Comparison of ENCODE assay signal across 8 mouse cellular contexts in genomic region chr3:141981613-141982432, GRCm38 (mm10).
DNase-seq lines count a peak whose midpoint lies in the region; ATAC-seq and TF ChIP-seq lines count a peak whose summit lies in the region.

No protein-coding gene starts in this region.

- H3K36me3 ChIP-seq in limb, embryonic 14.5 days (ENCODE audit: control insufficient read depth, insufficient read depth, low read length) = no peaks in the 10 kb centered on the region
- no peaks in the 10 kb centered on the region for H3K36me3 ChIP-seq in intestine, postnatal 0 days (ENCODE audit: control insufficient read depth, insufficient read depth)

- H3K9ac ChIP-seq in limb, embryonic 14.5 days (ENCODE audit: low read depth, low read length, severe bottlenecking) = no peak overlapping the region
- no peak overlapping the region for H3K9ac ChIP-seq in intestine, postnatal 0 days (ENCODE audit: low read depth, low read length)

- peak; percentile 75 for ATAC-seq in limb, embryonic 14.5 days (ENCODE audit: low FRiP score, low read depth)
- ATAC-seq in intestine, postnatal 0 days = no peak

- peak overlapping the region; percentile 9; the same call in 1 of the 2 replicates for H3K27ac ChIP-seq in limb, embryonic 14.5 days (replicated peaks; ENCODE audit: low read depth, low read length)
- H3K27ac ChIP-seq in intestine, postnatal 0 days (ENCODE audit: low read depth, low read length) = no peak overlapping the region

- H3K27me3 ChIP-seq in limb, embryonic 14.5 days (ENCODE audit: control insufficient read depth, insufficient read depth, low read length) = no peaks in the 10 kb centered on the region
- no peaks in the 10 kb centered on the region for H3K27me3 ChIP-seq in intestine, postnatal 0 days (replicated peaks; ENCODE audit: control insufficient read depth, insufficient read depth, low read length)

- peak; percentile 24 to 40 for DNase-seq in cerebellum, postnatal 14 days
- DNase-seq in cerebellum, adult 11-12 months = no peak
- DNase-seq in Muller cell, postnatal 12 days (ENCODE audit: inconsistent ontology term) = peak; percentile 30
- DNase-seq in gastrocnemius, postnatal 36 days = peak; percentile 13 to 15
- DNase-seq in limb, embryonic 14.5 days (ENCODE audit: low spot score) = peak; percentile 67
- DNase-seq in ovary, adult 18-20 months (ENCODE audit: low spot score) = no peak
- DNase-seq in adrenal gland, postnatal 14 days = no peak

- TF ChIP-seq POLR2A in limb, embryonic 14.5 days (IDR thresholded peaks at IDR 0.05; ENCODE audit: borderline replicate concordance, extremely low read depth, insufficient read depth, insufficient read length) = no peak

- no peak for TF ChIP-seq CTCF in intestine, postnatal 0 days (IDR thresholded peaks at IDR 0.05; ENCODE audit: low read depth)

- WGBS in limb, embryonic 14.5 days = 62% methylated on average over 24 of the region's 24 CpGs
- WGBS in intestine, postnatal 0 days = 76% methylated on average over 24 of the region's 24 CpGs

- H3K4me3 ChIP-seq in limb, embryonic 14.5 days (replicated peaks; ENCODE audit: low read length) = peak overlapping the region; percentile 11
- no peak overlapping the region for H3K4me3 ChIP-seq in intestine, postnatal 0 days (ENCODE audit: low read depth, low read length)

- peaks cover 10% of the 10 kb centered on the region for H3K4me1 ChIP-seq in limb, embryonic 14.5 days (ENCODE audit: control insufficient read depth, insufficient read depth, low read length)
- H3K4me1 ChIP-seq in intestine, postnatal 0 days (replicated peaks; ENCODE audit: control insufficient read depth, insufficient read depth, low read length) = no peaks in the 10 kb centered on the region

- no peaks in the 10 kb centered on the region for H3K9me3 ChIP-seq in limb, embryonic 14.5 days (ENCODE audit: control insufficient read depth, low read length)
- H3K9me3 ChIP-seq in intestine, postnatal 0 days (ENCODE audit: control insufficient read depth) = no peaks in the 10 kb centered on the region

- H3K4me2 ChIP-seq in limb, embryonic 14.5 days (replicated peaks; ENCODE audit: low read depth, low read length, severe bottlenecking) = peak overlapping the region; percentile 32
- H3K4me2 ChIP-seq in intestine, postnatal 0 days (replicated peaks; ENCODE audit: low read depth) = no peak overlapping the region

- intact Hi-C loops in gastrocnemius, postnatal 36 days (cut with DNase I) = no loop called here

Comparison
In these comparisons a context has a peak if more than half of its experiments do, and no peak if none do; other contexts are left out.
1. DNase-seq: peak in cerebellum, postnatal 14 days (2 of 2), Muller cell, postnatal 12 days (single experiment), gastrocnemius, postnatal 36 days (2 of 2) and limb, embryonic 14.5 days (single experiment); none in cerebellum, adult 11-12 months (single experiment), ovary, adult 18-20 months (single experiment) and adrenal gland, postnatal 14 days (single experiment).